In genomic region chr2:178450236-178450635, GRCm38 (mm10) we compare ENCODE assay signal across 21 mouse cellular contexts. TPM values are rescaled to one million over a fixed set of nuclear protein-coding genes. Genes with fewer than 3 reads are reported as not detected.
"Had no signal": no experiment of that assay in that cellular context is flagged by ENCODE, and none has a peak within 500 bp of the region (broad histone marks: within the 10 kb centered on the region; RNA-seq: fewer than 3 reads in every experiment).

No protein-coding gene starts in this region.

- H3K4me2 ChIP-seq: lung, embryonic 14.5 days; midbrain, embryonic 13.5 days; midbrain, embryonic 15.5 days; neural tube, embryonic 12.5 days had no signal

- H3K9ac ChIP-seq: liver, embryonic 14.5 days; lung, embryonic 14.5 days; midbrain, embryonic 13.5 days; midbrain, embryonic 15.5 days; neural tube, embryonic 12.5 days had no signal

- H3K36me3 ChIP-seq: midbrain, embryonic 13.5 days; midbrain, embryonic 15.5 days; neural tube, embryonic 12.5 days had no signal

- ATAC-seq: midbrain, embryonic 13.5 days; midbrain, embryonic 15.5 days had no signal

- H3K4me3 ChIP-seq: megakaryocyte, embryonic 14.5 days; midbrain, embryonic 13.5 days; midbrain, embryonic 15.5 days; neural tube, embryonic 12.5 days had no signal

- H3K27me3 ChIP-seq: midbrain, embryonic 13.5 days; midbrain, embryonic 15.5 days; neural tube, embryonic 12.5 days had no signal

- H3K27ac ChIP-seq: liver, embryonic 14.5 days; midbrain, embryonic 13.5 days; midbrain, embryonic 15.5 days; neural tube, embryonic 12.5 days had no signal

- H3K9me3 ChIP-seq: midbrain, embryonic 13.5 days; midbrain, embryonic 15.5 days; neural tube, embryonic 12.5 days had no signal

- DNase-seq: lung, adult 18-20 months; lung, embryonic 14.5 days; lung, postnatal 10 days; lung, postnatal 4 days; retina, postnatal 1 day; right cerebral cortex, adult 18-20 months; right cerebral cortex, postnatal 25 days; right cerebral cortex, postnatal 4 days; spleen, adult 18-20 months; thymus, adult 18-20 months; thymus, postnatal 14 days; thymus, postnatal 36 days had no signal

RNA-seq across cellular contexts. Expression of gene Cdh26, which starts 19.9 kb away (rescaled TPM):
- total RNA-seq: monocyte, adult 5-6 weeks; neutrophil, adult 5-6 weeks had no signal
- polyA plus RNA-seq: lung, embryonic 14.5 days had no signal

RNA-seq across cellular contexts. Expression of gene Sycp2, which starts 42.8 kb away (rescaled TPM):
- total RNA-seq: monocyte, adult 5-6 weeks had no signal
- polyA plus RNA-seq: lung, embryonic 16.5 days; small intestine, adult 2 months had no signal
